Mouse (Mus musculus) embryonic fibroblast, embryonic 13.5 days (primary cell): ENCODE results near the gene Oxsr1.

Experiments
- CTCF ChIP-seq: IDR thresholded peaks from 2 replicates; pipeline ENCODE4 v1.5.1; 2011; ENCODE audit warnings: mild to moderate bottlenecking, control low read depth, low read length, moderate library complexity, borderline replicate concordance; ENCODE audit not compliant: insufficient read depth
- POLR2A ChIP-seq: IDR thresholded peaks from 2 replicates; pipeline ENCODE4 v1.6.1; 2011; ENCODE audit warnings: low read depth, mild to moderate bottlenecking, control low read depth, low read length, moderate library complexity

GRCm38 (mm10) chr9:119240286-119240997 is 81.8 kb downstream of the Oxsr1 start:
- TF ChIP-seq POLR2A = no peak
- no peak for TF ChIP-seq CTCF
